Mouse (Mus musculus): ENCODE measurements around the gene Gsg1l. TPM values are rescaled to one million over a fixed set of nuclear protein-coding genes. Genes with fewer than 3 reads are reported as not detected.
A peak's percentile ranks its signal among the peaks of the same experiment; 100 is the strongest.

Gene Gsg1l
- 0.02 TPM in 1 of 2 replicates, not detected in the other for polyA plus RNA-seq (2012)

DNA sequence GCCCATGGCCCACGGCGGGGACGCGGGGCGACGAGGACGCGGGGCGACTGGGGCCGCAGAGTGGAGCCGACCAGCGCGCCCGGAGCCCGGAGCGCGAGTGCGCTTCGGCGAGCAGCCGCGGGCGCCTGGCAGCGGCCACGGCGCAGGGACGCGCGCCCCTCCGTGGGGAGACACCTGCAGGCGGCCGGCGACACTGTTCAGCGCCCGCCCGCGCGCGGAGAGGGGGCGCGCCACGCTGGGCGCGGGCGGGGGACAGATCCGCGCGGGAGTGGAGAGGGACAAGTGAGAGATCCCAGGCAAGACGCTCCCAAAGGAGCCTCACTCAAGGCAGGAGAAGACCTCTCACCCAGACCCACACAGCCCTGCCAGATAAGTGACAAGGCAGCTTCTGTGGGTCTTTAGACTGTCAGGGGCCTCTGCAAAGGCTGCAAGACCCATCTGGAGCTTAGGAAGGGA is at the start of gene Gsg1l:
Gene Gsg1l, minus strand, starts transcription at position 126 of the 456 bp plus-strand sequence.
- TF ChIP-seq GATA1 (IDR thresholded peaks at IDR 0.05; ENCODE audit: low read length): no peak

DNA sequence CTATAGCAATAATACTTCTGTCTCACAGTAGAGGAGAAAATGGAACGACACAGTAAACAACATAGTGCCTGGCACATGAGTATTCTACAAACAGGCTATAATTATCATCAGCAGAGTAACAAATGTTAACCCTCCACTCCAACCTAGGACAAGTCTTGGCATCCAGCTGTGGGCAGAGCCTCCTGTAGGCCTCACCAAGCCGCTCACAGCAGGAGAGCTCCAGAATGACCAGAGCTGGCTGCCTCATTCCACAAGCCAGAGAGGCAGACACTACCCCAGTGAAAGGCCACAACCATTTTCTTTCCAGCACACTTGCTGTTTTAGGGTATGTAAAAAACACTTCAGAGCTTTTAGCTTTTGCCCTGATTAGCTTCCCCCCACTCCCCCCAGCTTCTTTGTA is 45.5 kb upstream of the Gsg1l start:
- no peak for TF ChIP-seq GATA1 (IDR thresholded peaks at IDR 0.05; ENCODE audit: low read length)

DNA sequence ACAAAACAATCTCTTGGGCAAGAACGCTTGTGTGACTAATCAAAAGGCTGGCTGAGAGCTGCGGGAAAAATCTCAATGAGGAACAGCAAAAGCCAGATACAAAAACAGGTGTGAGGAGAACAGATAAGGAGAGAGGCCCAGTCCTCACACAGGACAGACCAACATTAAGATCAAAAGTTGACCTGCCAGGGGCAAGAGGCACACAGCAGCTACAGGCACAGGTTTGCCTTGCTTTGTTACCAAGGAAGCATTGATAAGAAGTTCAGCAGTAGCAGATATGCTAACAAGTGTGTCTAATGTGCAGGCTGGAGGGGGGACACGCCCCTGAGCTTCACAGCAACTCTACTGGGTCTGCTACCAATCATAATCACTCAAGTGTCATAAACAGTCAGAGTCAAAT is 44.3 kb upstream of the Gsg1l start:
- peak; percentile 61 for TF ChIP-seq GATA1 (IDR thresholded peaks at IDR 0.05; ENCODE audit: low read length)

DNA sequence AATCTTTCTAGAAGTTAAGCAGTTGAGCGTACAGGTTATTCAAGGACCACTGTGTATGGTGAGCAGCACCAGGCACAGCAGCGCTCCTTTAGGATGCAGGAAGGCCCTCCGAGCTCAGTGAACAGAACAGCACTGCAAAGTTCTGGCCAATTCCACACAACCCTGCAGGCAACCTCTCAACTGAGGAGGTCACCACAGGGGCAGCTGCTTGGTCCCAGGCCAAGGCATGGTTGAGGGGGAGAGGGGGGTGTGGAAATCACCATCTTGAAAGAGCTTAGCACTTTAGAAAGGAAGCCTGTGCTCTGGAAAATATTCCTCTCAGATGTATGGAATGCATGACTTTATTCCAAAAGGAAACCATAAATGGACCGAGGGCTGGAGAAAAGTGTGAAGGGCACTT is 39.3 kb upstream of the Gsg1l start:
- no peak for TF ChIP-seq GATA1 (IDR thresholded peaks at IDR 0.05; ENCODE audit: low read length)

DNA sequence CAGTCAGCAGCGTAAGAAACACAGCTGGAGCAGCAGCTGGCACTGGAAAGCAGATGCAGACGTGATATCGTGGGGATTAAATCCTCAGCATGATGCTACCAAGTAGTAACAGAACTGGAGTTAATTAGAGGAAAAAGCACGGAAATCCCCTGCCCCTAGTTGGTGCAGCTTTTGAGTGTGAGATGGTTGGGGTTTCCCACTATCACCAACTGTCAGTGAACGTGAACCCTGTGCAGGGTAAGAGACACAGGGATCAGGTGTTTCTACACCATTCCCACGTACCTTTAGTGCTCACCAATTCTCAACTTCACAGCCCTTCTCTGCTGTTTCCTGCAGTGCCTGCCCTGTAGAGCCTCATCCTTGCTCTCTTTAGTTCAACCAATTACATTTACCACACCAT is 37.6 kb upstream of the Gsg1l start:
- no peak for TF ChIP-seq GATA1 (IDR thresholded peaks at IDR 0.05; ENCODE audit: low read length)

DNA sequence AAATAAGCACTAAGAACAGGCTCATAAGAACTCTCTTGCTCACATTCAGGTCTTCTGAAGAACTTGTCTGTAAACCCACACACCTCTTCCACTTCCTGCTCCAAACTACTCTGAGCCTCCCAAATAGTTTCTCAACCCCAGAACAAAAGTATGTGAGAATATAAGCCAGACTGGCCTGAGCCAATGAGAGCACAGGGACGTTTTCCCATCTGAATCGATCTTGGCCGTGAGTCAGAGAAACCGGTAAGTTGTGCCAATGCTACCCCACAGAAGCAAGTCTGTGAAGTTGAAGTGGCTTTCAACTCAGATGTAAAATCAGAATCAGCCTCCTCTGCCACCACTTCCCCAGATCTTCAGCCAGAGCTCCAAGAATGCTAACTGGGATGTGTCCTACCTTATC is 31.1 kb upstream of the Gsg1l start:
- TF ChIP-seq GATA1 (IDR thresholded peaks at IDR 0.05; ENCODE audit: low read length): no peak

DNA sequence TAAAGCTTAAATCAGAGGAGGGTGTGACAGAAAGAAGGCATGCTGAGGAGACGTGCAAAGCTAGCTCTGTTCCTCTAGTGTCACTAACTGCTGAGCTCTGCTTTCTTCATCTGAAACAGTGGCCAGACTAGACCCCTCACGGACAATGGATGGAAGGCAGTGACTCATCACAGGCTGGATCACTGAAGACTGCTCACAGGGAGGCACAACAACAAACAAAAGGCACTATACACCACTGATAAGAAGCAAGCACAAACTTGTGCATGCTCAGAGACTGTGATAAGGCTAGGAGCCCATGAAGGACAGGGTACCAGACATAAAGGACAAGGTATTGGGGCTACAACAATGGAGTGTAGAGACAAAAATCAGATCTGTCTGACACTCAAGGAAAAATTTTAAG is 29.0 kb upstream of the Gsg1l start:
- no peak for TF ChIP-seq GATA1 (IDR thresholded peaks at IDR 0.05; ENCODE audit: low read length)

DNA sequence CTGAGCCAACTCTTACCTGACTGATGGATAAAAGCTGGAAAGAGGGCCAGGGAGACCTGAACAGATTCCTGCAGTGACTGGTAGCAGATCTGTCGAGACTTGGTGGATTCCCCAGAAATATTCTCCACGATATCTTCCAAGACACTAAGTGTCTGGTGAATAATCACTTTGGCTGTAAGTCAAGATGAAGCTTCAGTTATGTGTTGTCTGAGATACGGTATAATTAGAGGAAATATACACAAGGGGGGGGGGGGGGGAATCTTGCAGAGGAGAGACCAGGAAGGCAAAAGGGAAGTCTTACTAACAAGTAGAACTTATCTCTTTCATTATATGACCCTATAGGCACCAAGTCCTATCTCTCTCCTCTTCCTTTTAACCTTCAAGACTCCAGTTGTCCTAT is 27.7 kb upstream of the Gsg1l start:
- no peak for TF ChIP-seq GATA1 (IDR thresholded peaks at IDR 0.05; ENCODE audit: low read length)

DNA sequence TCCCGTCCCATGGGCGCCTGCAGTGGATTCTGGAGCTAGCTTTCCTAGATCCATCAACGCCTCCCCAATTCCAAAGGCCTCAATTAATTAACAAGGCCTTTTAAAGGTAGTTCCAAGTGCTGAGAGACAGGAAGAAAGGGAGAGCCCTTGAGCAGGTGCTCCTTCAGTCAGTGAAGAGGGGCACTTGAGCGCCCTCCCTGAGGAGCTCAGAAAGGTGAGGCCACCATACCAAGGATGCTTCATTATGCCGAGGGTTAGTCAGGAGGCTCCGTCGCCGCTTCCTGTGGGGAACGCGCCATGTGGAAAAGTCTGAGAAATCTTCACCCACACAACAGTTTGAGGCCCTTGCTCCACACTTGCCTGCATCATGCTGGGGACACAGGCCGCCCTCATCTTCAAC is 18.2 kb upstream of the Gsg1l start:
- no peak for TF ChIP-seq GATA1 (IDR thresholded peaks at IDR 0.05; ENCODE audit: low read length)

DNA sequence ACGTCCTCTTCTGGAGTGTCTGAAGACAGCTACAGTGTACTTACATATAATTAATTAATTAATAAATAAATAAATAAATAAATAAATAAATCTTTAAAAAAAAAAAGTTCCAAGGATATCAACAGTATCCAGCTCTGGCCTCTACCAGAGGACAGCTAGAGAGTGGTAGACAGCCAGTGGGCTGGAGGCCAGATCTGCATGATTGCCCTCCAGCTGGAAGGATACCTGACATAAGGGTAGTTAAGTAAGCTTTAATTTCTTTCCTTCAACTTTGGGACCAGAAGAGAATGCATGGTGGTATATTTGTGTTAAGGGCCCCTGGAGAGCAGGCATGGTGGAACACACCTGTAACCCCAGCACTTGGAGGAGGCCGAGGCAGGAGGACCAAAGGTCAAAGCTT is 17.6 kb upstream of the Gsg1l start:
- no peak for TF ChIP-seq GATA1 (IDR thresholded peaks at IDR 0.05; ENCODE audit: low read length)

DNA sequence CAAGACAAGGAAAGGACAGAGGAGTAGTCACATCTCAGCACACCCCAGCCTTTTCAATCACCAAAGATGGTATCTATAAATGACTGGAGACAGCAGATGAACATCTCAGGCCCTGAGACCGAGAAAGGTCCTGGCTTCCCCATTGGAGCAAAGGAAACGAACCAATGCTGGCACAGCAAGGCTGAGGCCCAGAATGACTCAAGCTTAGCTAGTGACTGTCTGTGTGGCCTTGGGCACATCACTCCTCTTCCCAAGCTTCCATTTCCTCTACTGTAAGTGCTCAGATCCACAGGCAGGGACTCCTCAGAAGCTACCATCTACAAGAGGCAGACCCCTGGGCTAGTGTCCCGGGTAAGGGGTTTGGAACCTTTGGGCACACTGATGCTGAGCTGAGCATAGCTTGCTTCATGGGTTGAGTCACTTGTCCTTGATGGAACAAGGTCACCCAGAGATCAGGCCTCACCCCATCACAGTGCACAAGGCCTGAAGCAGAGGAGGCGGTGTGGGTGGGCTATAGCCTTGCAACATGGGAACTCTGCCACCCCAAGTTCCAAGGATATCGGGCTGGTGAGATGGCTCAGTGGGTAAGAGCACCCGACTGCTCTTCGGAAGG is 17.1 kb upstream of the Gsg1l start:
- no peak for TF ChIP-seq GATA1 (IDR thresholded peaks at IDR 0.05; ENCODE audit: low read length)

DNA sequence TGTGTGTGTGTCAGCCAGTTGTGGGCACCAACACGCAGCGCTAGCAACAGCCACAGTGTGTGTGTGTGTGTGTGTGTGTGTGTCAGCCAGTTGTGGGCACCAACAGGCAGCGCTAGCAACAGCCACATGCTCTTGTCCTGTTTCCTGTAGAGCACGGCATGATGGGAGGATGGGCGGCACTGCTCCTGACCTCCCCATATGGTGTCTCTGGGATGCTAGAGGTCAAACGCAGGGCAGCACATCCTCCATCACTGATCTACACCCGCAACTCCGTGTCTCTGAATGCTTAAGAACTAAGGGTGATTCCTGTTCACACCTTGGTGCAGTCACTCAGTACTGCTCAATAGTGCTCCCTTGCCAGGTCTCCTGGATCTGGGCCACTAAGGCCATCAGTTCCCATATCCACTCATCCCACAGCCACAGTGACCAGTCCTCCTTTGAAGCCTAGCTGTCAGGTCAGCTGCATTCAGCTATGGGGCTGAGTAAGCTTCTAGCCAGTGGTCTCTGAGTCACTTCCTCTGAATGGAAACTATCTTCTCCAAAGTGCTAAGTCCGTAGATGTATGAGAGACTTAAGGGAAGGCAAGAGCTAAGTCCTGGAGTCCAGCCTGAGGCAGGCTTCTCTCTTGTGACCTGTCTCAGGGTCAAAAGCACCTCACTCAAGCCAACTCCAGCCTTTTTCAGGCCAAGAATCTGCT is 15.2 kb upstream of the Gsg1l start:
- TF ChIP-seq GATA1 (IDR thresholded peaks at IDR 0.05; ENCODE audit: low read length): no peak

DNA sequence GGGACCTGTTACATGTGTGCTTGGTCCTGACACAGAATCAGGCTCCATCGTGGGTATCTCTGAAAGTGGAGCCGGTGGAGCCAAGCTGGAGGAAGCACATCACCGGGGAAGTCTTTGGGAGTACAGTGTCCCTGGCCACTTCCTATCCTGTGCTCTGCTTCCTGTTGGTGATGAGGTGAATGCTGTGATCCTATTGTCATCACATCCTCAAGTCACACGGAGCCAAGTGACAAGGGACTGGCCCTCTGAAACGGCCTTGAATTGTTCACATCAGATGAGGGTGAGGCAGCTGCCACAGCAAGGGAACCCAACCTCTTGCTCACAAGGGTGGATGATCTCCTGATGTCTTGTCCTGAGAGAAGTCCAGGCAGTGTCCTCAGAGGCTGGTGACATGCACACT is 14.4 kb upstream of the Gsg1l start:
- no peak for TF ChIP-seq GATA1 (IDR thresholded peaks at IDR 0.05; ENCODE audit: low read length)

DNA sequence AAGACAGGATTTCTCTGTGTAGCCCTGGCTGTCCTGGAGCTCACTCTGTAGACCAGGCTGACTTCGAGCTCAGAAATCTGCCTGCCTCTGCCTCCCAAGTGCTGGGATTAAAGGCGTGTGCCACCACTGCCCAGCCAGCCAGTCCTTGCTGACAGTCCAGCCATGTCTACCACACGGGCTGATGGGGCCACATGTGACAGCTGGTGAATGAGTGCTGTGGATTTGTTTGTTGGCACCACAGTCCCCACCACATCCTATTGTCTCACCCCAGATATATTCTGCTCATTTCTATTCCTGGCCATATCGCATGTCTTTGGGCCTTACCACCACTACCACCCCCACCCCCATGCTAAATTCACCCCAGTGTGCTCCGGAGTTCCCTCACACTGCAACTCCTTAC is 12.5 kb upstream of the Gsg1l start:
- TF ChIP-seq GATA1 (IDR thresholded peaks at IDR 0.05; ENCODE audit: low read length): no peak

DNA sequence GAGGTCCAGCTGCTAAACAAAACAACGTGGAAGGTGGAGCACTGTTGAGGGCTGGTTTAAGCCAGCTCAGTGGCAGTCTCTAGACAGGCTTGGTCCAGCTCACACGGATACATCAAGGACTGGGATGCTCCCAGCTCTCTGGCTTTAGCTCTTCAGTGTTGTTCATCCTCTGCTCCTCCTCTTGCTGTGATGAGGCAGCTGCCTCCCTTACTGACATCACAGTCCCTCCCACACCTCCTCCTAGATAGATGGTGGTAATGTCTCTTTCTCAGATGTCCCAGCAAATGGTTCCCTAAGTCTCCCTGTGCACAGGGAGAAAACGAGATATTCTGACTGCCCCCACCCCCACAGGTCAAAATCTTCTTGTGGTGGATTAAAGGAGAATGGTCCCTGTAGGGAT is 11.0 kb upstream of the Gsg1l start:
- TF ChIP-seq GATA1 (IDR thresholded peaks at IDR 0.05; ENCODE audit: low read length): no peak

DNA sequence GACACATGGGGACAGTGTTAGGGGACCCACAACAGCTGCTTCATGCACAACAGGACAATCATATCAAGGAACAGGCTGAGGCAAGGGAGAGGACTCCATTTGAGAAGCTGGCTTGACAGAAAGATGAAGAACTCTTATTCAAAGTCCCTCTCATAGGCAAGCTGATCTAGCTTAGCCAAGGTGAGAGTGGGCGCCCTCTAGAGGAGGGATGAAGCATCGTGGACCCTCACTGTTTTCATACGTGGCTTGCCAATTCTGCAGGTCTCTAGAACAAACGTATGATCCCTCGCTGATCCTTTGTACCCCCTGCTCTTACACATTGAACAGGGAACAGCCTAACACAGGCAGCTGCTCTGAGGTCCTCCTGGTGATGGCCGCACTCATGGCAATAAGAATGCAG is 7.6 kb upstream of the Gsg1l start:
- no peak for TF ChIP-seq GATA1 (IDR thresholded peaks at IDR 0.05; ENCODE audit: low read length)

DNA sequence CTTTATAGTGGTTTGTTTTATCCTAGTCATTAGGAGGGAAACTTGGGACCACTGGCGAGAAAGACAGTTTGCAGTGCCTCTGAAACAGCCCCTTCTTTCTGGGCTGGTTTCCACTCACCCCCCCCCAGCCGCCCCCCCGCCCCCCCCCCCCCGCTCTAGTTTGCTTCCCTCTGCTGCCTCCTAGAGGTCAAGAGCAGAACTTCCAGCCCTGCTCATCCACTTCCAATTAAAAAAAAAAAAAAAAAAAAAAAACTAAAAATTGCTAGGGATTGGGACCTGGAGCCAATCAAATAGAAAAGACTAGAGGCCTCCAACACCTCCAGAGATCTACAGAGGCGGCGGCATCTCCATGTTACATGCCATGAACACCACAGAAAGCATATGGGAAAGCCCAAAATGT is 5.9 kb upstream of the Gsg1l start:
- no peak for TF ChIP-seq GATA1 (IDR thresholded peaks at IDR 0.05; ENCODE audit: low read length)

Measured in G1E-ER4 (cell line).